Mouse (Mus musculus): ENCODE measurements around the gene Prr23a3. TPM values are rescaled to one million over a fixed set of nuclear protein-coding genes. Genes with fewer than 3 reads are reported as not detected.

The Prr23a3 gene
- not detected for total RNA-seq (2023)

GRCm38 (mm10) chr9:98864571-98864970, at the start of gene Prr23a3:
Gene Prr23a3, plus strand, starts transcription at chr9:98864767.

GRCm38 (mm10) chr9:98842117-98842516, 22.4 kb upstream of the Prr23a3 start, which contains the start of gene Prr23a1:
Gene Prr23a1, plus strand, starts transcription at chr9:98842503.

DNA sequence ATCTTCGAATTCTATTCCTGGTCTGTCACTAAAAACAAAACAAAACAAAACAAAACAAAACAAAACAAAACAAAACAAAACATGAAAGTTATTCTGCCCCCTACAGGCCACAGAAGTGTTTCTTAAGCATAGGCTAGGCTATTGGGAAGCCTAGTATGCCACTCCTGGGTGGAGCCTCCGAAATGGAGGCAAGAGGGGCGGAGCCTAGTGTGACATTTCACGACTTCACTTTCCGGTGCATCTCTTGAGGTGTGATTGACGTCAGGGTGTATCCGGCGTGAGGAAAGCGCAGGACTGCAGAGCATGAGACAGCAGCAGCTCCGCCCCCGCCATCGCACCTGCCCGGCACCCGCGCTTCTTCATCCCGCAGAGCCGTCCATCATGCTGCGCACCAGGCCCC, 8.4 kb upstream of the Prr23a3 start, which contains the start of gene Prr23a2:
TSS of gene Prr23a2 (plus strand) at position 285 of the 400 bp plus-strand sequence.

DNA sequence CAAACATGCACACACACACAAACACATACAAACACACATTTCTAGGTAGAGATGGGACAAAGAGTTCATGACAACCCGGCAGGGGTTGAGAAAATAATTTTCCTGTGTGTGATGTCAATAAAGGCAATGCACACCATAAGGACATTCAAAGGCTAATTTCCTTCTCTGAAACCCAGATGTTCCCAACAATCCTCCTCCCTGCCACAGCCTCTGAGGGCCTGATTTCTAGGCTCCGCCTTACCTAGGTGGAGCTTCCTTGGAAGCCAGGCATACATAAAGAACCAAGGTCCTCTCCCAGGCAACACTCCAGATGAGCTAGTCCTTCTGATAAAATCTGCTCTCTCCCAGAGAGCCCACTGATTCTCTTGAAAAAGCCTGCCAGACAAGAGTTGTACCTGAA, 38.3 kb downstream of the Prr23a3 start, which contains the start of gene 7420426K07Rik:
TSS of gene 7420426K07Rik (plus strand) at position 301 of the 400 bp plus-strand sequence.

Other genes with a start within 250 kb of the Prr23a3 start
- gene Prr23a1, start 22.3 kb upstream of the Prr23a3 start, total RNA-seq (2023) = not detected
- gene Prr23a2, start 8.3 kb upstream of the Prr23a3 start, total RNA-seq (2023) = not detected
- not detected for gene 7420426K07Rik, start 38.4 kb downstream of the Prr23a3 start, total RNA-seq (2023)
- gene Foxl2, start 90.5 kb downstream of the Prr23a3 start, total RNA-seq (2023) = not detected
- 40.4 TPM for gene Faim, start 121.6 kb downstream of the Prr23a3 start, total RNA-seq (2023)
- gene Gm1123, start 170.9 kb downstream of the Prr23a3 start, total RNA-seq (2023) = not detected

Measured in CD4-positive naive resting alpha-beta T cell, adult 76 days (primary cell).